Mouse (Mus musculus): ENCODE results near the gene Synpr.
"Not testable (repeated sequence)": the region's sequence is repeated elsewhere in the genome, so short reads cannot be mapped to it uniquely, and the experiment has no call there.

The Synpr gene

DNA sequence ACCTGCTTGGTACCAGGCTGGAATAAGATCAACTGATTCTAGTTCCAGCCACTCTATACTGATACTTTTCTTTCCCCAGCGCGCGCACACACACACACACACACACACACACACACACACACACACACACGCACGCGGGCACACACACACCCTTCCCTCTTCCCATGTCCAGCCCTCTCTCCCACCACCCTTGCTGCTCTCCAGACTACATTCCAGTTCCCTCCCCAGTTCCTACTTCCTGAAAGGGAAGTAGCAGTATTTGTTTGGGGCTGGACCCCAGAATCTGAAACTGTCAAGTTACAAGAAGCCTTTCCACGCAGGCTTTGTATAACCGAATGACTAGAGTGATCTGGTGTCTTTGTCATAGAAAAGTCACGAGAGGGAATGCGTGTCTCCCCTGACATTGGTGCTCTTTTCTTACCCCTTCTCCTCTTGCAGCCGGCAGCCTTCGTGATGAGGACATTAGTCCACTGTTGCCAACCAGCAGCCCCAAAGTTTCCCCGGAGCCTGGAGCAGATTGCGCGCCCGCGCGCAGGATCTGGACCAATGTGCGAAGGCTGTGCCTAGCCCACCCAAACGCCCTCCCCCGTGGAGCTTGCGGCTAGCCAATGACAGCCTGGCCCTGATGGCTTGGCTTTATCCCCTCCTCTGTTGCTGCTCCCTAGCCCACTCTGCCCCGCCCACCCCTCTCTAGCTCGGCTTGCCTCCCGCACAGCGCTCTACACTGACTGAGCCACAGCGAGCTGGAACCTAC is at the start of gene Synpr:
Synpr (plus strand) TSS at position 690 of the 754 bp plus-strand sequence.
- DNase-seq (ENCODE audit: inconsistent ontology term), result peak; percentile 97

DNA sequence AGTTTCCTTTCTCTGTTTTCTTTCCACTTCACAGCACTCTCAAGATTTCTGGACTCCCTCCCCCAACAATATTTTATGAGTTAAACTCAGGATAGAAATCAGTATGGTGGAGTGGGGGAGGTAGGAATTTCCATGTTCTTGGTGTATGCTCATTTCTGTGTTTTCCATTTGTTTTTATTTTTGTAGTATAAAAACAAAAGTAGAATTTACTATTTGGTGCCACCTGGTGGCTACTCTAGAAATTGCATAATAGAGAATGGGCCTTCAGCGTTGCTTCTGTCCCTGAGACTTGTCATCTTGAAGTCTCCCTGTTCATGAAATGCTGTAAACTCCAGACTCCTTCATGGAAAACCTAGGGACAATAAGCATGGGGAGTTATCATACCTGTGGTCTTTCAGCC is 47.7 kb upstream of the Synpr start:
- peak; percentile 32 for DNase-seq (ENCODE audit: inconsistent ontology term)

DNA sequence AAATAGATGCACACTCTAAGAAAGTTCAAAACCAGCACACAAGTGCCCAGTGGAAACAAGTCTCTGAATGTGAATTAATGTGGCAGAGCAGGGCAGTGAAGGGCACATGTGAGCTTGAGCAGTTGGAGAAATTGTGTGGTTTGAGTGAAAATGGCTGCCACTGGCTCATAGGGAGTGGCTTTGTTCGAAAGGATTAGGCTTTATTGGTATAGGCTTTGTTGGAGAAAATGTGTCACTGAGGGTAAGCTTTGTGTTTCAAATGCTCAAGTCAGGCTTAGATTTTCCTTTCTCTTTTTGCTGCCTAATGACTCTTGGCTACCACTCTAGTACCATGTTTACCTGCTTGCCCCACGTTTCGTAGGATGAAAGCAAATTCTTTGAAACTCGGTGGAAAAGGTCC is 37.1 kb upstream of the Synpr start:
- no peak for DNase-seq (ENCODE audit: inconsistent ontology term)

DNA sequence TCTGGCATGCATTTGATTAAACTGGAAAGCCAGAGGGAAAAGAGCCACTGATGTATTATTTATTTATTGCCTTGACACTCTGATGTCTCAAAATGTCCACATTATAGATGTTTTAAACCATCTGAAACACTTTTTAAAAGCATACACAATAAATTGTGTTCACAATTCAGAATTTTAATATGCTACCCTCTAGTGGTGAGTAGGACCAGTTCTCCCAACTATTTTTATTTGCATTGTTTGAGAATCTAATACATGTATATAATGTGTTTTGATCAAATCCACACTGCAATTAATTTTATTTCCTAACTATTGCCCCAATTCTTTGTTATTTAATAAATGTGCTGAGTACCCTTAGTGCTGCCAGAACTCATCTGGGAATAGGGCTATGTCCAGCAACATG is 35.2 kb upstream of the Synpr start:
- no peak for DNase-seq (ENCODE audit: inconsistent ontology term)

DNA sequence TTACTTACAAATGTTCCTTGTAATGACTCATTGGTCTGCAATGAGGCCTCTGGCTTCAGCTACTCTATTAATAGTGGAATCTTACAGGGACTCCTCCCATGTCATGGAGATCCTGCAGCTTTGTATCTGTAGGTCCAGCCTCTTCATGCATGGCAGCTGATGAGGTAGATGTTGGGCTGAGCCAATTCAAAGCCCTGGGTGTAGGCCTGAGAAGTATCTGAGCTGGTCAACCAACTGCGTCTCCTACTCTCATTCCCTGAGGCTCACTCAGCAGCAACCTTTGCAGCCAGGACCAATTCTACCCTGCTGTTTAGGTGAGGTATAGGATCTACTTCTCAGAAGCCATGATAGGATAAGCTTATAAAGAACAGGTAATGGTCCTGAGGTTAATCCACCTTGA is 32.0 kb upstream of the Synpr start:
- DNase-seq (ENCODE audit: inconsistent ontology term), result peak; percentile 61

DNA sequence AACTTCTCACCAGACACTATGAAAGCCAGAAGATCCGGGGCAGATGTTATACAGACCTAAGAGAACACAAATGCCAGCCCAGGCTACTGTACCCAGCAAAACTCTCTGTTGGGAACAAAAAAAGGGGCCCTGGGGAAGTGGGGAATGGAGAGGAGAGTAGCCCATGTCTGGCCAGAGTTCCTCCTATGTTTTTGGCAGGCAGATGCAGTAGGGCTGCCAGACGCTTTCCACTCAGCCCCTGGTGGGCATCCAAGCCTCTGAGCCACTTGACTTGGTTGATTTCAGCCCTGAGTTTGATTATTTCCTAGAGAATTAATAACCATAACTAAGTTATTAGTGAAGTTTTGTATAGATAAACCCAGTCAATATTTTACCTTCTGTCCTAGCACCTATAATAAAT is 29.8 kb upstream of the Synpr start:
- DNase-seq (ENCODE audit: inconsistent ontology term), result not testable (repeated sequence)

DNA sequence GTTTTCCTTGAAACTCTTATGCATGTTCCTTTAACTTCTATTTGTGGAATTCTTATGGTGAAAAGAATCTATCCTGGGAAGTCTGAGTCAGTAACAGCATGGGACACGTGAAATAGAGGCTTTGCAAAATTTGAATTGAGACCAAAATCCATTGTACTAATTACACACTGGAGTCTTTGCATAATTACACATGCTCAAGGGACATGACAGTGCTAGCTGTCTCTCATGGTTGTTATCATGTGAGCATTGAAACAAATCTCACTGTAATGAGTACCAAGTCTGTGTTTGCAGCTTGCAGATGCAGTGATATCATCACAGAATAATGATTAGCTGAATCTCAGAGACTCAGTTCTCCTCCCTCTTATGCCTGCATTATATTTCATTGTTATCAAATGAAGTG is 22.2 kb upstream of the Synpr start:
- peak; percentile 65 for DNase-seq (ENCODE audit: inconsistent ontology term)

DNA sequence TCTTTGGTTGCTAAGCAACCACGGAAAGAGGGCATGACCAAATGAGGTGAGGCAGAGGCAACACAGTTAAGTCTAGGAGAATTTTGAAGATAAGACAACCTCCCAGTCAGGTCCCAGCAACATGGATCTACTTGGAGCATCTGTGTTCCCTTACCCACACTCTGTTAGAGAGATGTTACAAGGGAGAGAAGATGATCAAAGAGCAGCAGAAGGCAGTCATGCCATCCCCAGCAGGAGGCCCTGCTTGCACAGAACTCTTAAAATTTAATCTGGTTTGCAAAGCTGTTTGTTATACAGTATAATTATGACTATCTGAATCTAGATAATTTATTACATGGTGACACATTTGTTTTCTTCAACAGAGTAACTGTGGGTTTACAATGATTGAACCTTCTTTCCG is 18.2 kb upstream of the Synpr start:
- no peak for DNase-seq (ENCODE audit: inconsistent ontology term)

DNA sequence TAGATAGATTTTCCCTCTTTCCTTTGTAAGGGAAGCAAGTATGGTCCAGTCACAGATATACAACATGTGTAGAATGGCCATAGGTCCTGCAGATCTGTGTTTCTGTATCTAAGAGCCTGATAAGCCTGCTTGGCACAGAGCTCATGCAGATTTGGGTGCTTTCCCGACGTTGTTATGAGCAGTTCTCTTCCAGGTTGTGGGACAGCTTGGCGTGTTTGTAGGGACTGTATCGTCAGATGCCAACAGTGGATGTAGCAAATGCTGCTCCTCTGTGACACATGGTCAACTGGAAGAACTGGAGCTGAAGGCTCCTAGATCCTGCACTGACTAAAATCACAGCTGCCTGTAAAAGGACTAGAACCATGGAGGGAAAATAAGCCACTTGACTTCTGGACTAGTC is 17.4 kb upstream of the Synpr start:
- no peak for DNase-seq (ENCODE audit: inconsistent ontology term)

DNA sequence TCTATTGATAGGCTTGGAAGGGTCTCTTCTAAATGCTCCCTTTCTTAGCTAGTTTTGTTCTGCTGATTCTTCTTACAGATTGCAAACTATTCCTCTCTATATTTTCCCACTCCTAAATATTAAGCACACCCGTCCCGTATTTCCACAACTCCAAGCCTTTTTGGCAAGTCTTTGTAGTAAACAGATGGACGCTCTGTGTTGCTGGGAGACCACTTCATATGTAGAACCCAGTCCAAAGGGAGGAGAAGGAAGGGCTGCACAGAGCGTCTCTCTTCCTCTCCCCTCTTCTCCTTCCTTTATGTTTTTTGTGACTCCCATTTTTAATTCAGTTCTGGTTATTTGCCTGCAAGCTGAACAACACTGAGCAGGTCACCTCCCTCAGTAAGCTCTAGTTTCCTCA is 1.4 kb upstream of the Synpr start:
- no peak for DNase-seq (ENCODE audit: inconsistent ontology term)

DNA sequence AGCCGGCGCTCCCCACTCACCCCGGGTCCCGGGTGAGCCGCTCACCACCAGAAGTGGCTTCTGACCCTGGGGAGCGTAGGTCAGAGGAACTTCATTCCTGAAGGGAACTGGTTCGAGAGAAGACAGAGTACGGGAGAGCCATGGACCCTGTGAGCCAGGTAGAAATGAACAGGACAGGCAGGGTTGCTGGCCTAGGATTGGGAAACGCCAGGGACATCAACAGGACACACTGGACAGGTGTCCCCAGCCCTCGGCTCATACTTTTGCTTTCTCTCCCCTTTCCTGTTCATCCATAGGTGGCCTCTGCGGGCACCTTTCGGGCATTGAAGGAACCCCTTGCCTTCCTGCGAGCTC is 242 bp downstream of the Synpr start:
- no peak for DNase-seq (ENCODE audit: inconsistent ontology term)

DNA sequence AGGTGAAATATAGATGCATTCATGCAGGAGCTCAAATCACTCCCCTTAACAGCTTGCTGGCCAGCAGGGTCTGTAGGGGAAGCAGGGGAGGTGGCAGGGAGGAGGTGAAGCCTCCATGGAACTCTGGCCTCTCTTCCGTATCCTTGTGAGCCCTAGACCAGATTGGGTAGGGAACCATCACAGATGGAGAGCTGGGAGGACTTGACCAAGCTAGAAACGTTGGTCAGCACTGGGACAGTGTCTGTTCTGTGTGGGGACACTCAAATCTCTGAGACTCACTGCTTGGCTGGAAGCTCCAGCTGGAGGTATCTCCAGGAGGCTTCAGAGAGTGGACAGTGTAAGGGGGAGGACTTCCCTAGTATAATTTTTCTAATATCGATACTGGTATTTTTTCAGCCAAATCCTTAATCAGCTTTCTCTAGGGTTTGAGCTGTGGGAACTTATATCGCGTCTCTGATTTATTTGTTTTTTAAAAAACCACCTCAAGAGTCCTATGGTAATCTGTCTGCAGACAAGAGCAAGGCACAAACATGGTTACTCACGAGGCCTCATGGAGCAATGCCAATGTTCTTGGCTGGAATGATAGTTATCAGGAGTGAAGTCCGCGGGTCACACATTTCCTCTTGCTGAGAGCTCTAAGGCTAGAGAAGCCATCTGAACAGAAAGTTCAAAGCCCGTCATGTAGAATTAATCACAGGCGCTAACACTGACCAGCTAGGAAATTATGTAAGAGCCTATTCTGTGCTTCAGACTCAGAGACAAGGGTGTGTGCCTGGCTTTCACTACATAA is 956 bp downstream of the Synpr start:
- DNase-seq (ENCODE audit: inconsistent ontology term), result peak; percentile 66

DNA sequence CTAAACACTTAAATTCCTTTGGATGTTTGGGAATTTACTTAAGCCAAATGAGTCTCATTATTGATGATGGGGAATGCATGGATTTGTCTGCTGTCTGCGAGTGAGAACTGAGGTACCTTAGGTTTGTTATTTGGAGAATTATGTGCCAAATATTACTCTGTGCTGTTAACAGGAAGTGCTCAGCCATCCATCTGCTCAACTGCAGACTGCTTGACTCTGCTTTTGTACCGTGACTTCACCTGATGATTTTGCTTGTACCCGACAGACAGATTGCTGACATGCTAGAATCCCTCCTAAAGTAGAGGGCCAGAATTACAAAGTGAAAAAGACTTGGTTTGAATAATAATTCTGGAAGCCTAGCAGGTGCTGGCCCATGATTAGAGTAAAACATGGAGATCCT is 9.6 kb downstream of the Synpr start:
- DNase-seq (ENCODE audit: inconsistent ontology term), result no peak

DNA sequence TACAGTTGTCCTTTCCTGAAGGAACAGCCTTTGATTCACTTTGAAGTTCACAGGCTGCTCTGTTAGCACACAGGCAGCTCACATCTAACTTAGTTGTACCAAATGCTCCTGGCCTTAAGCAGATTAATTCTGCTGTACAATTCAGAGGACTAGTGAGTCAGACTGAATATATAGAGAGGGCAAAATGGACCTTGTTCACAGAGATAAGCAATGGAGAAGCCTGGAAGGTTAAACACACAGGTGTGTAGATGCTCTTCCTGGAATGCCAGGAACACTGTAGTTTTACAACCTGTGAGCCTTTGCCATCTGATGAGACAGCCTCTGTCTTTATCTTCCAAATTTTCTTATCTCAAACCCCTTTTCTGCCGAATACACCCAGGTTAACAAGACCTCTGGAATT is 29.7 kb downstream of the Synpr start:
- DNase-seq (ENCODE audit: inconsistent ontology term), result no peak

DNA sequence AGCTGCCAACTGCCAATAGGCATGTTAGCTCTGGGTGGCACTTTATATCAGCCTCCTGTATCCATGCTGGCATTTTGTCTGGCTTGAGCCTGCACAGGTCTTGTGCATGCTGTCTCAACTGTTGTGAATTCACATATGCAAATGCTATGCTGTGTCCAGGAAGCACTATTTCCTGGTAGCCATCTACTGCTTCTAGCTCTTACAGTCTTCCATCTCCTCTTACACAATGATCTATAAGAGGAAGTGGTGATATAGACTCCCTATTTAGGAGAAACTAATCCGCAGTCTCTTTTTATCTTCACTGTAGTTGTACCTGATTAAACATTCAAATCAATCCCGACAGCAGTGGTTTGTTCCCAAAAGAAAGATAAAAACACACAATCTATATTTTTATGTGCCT is 43.9 kb downstream of the Synpr start:
- no peak for DNase-seq (ENCODE audit: inconsistent ontology term)

DNA sequence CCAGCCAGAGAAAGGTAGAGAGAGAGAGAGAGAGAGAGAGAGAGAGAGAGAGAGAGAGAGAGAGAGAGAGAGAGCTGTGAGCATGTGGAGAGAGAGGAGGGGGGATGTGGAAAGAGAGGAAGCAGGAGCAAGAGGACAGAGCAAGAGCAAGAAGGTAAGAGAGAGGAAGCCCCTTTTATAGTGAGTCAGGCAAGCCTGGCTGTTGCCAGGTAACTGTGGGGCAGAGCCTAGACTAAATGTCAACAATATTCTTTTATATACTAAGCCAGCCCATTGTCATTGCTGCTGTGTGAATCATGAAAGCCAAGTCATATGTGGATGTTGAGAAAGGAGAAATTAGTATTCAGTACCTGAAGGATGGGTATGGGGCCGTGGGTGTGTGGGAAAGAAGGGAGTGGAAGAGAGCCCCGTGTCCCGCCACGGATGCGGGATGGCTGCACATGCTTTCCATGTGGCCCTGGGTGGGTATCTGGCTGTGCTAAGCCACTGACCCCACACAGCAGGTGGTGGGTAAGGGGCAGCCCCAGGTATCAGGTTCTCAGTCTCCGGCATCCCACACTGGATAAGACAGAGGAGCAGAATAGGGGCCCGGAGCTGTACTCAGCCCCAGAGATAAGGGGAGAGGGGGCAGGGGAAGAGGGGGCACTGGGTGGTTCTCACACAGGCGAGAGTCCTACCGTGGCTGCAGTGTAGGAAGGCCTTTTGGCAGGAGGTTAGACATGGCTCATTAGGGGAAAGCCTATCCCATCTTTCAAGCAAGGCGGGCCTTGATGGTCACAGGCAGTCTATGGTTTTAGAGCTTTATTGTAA is 48.1 kb downstream of the Synpr start:
- DNase-seq (ENCODE audit: inconsistent ontology term), result no peak

DNA sequence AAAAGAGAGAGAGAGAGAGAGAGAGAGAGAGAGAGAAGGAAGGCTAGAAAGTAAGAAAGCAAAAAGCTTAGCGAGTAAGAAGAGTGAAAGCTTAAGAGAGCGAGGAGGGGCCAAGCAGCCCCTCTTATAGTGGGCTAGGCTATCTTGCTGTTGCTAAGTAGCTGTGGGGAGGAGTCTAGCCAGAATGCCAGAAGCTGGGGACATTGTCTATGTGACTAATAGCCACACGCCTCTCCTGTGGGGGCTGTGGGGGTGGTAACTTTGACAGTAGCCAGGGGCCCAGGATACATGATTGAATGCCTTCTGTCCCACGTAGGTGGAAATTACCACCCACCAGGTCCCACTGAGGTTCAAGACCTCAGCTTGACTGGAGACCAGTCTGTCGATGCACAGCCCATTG is 48.8 kb downstream of the Synpr start:
- no peak for DNase-seq (ENCODE audit: inconsistent ontology term)

DNA sequence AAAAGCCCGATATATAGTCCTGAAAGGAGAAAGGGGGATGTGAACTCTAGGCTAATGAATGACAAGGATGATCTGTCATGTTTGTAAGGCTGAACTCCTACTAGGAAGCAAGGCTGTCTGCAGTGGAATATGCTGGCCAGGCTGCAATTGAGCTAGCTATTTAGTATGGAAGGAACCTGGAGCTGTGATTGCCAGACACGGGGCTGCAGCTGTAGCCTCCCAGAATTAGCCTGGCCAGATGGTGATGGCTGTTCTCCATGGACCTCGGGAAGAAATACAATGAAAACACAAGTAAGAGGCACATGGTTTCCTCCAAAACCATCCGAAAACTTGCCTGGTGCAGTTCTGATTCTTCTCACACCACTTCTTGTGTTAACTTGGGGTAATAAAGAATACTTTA is 51.6 kb downstream of the Synpr start:
- DNase-seq (ENCODE audit: inconsistent ontology term), result no peak

DNA sequence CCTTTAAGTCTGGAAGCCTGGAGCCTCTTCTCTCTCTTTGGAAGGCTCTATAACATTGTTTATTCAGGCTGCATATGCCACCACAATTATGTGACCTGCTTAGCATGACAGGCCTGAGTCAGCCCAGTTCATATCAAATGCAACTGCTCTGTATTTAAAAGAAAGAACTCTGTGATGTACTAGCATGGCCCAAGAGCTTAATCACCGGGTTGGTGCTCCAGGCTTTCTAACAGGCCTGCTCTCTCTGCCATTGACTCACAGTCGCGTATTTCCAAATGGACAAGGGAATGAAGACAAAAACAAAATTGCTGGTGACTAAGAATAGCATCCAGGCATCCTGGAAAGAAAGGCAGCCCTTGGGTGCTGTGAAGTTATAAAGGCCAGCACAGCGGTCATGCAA is 56.1 kb downstream of the Synpr start:
- peak; percentile 81 for DNase-seq (ENCODE audit: inconsistent ontology term)

DNA sequence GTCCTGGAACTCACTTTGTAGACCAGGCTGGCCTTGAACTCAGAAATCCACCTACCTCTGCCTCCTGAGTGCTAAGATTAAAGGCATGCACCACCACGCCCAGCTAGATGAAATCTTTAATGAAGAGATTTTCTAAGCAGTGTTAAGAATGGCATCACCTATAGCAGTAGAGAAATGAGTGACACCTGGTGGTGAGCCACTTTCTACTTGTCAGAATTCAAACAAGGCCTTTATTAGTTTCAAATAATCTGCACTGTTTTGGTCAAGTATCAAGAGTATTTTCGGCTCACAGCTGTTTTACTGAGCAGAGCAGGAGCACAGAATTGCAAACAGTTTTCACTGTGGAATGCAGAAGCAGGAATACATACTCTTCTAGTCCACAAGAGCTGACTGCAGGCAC is 59.7 kb downstream of the Synpr start:
- DNase-seq (ENCODE audit: inconsistent ontology term), result no peak

DNA sequence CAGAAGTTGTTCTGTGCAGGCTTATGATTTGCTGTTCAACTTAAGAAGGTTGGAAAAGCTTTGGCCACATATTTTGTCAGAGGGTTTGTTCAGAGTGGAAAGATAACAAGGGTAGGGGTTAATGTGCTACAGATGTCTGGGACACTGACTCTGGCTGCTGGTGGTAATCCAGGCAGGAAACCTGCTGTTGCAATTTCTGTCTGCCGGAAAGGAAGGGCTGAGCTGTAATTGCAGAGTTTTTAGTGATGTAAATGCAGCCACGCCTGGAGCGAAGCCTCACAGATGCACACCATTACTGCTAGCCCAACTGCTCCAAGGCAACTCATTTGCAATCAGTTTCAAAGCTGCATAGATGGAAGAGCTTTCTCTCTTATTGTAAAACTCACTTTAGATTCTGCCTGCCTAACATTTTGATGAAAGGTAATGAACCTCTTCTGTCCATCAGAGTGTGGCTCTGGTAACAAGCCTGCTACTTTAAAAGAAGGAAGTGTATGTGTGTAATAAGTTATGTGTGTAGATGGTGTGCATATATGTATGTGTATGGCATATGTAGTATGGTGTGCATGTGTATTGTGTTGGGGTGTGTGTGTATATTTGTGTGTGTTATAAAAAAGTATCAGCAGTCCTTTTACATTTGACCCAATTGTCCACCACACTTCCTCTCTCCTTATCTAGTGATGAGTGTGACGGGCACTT is 64.7 kb downstream of the Synpr start:
- DNase-seq (ENCODE audit: inconsistent ontology term), result no peak

DNA sequence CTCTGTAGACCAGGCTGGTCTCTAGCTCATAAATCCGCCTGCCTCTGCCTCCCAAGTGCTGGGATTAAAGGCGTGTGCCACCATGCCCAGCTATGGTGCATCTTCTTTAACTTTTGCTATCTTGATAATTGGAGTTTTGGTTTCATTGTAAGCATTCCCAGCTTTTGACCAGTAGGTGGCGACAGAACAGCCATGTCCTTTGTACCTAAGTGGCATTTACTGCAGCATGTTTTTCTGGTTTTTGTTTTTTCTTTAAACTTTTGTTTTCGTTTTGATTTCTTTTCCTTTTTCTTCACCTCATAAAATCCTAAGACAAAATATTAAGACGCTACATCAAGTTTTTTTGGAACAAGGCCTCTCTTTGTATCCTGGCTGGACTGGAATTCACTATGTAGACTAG is 69.6 kb downstream of the Synpr start:
- DNase-seq (ENCODE audit: inconsistent ontology term), result peak; percentile 34
